Mouse (Mus musculus): ENCODE measurements at regions not wholly inside any gene's neighbourhood (a gene's known extent, or its start where the extent isn't known, plus 50 kb on each side); places are given as distances from the start of the nearest gene placed in this dataset.
A peak's percentile ranks its signal among the peaks of the same experiment; 100 is the strongest.

DNA sequence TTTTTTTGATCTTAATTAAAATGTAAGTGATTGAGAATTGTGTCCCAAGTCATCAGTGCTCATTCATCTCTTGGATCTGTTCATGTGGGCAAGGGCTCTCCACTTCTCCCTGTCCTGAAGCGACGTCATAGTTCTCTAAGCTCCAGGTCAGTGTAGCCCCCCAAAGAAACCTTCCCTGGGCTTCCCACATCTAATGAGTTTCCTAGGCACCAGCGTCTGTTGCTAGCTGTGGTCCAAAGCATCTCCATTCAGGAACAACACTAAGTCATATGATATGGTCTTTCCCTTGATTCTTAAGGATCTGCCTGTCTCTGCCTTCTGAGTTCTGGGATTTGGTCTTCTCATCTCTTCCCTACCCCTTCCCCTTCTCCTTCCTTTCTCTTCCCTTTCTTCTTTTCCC is 66.3 kb upstream of the Sox4 start:
- DNase-seq (ENCODE audit: low read depth): no peak

DNA sequence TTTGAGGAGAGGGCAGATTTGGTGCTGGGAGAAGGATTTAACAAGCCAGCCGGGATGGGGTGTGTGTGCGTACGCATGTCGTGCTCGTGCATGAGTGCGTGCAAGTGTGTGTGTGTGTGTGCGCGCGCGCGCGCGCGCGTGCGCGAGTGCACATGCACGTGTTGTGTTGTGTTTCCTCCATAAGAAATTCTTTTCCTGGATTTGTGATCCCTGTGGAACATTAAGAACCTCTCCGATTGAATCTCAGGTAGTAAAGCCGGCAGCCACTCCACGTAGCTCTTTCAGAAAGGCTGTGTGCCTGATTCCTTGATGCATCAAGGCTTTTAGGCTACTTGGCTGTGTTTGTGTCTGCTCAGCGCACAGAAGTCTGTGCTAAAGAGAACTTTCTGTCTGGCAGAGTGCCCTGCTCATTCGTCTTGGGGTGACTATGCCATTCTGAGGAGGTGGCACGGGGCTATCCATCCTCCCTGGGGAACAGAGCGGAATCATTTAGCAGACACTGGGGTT is 62.7 kb upstream of the Sox4 start:
- DNase-seq (ENCODE audit: low read depth): no peak

DNA sequence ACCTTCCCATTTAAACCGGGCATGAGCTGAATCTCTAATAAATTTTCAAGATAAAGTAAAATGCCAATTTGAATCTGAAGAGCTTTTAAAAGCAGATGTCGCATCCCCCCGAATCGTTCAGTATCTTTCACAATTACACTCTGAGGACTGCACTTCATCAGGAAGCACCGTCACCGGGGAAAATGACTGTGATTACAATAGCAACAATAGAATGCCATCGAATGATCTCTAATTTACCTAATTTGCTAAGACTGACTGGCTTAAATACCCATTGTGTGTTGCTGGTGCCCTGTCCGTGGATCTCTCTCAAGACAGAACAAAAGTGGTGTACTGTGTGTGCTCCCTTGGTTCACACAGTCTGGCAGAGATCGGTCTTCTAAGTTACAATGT is 62.1 kb upstream of the Sox4 start:
- DNase-seq (ENCODE audit: low read depth): no peak

DNA sequence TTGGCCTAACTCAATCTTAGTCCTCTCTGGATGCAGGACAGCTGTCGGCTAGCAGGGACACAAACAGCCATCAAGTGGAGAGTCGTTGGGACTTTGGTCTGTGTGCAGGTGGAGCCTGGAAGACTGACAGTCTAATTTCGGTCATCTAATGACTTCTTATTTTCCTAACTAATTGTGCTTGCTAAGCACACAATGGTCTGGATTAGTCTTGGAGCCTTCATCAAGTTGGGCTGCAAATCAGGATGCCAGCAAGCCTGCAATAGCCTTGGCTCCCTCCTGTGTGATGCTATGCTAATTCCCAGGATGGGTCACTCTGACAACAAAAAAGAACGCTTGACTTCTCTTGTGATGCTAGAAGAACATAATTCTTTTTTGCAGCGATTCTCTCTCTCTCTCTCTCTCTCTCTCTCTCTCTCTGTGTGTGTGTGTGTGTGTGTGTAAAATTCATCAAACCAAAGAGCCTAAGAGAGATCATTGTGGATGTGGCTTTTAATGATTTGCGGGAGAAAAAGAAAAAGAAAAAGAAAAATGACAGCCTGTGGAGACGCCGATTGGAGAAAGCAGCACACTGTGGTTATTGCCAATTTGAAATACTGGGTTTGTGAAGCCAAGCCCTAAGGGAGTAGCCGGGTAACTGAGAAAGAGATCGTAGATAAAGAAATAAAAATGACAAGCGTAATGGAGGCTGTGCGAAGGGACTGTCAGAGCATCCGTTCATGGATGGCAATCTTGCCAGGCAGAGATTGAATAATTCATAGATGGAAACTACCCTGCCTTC is 61.5 kb upstream of the Sox4 start:
- DNase-seq (ENCODE audit: low read depth): no peak

DNA sequence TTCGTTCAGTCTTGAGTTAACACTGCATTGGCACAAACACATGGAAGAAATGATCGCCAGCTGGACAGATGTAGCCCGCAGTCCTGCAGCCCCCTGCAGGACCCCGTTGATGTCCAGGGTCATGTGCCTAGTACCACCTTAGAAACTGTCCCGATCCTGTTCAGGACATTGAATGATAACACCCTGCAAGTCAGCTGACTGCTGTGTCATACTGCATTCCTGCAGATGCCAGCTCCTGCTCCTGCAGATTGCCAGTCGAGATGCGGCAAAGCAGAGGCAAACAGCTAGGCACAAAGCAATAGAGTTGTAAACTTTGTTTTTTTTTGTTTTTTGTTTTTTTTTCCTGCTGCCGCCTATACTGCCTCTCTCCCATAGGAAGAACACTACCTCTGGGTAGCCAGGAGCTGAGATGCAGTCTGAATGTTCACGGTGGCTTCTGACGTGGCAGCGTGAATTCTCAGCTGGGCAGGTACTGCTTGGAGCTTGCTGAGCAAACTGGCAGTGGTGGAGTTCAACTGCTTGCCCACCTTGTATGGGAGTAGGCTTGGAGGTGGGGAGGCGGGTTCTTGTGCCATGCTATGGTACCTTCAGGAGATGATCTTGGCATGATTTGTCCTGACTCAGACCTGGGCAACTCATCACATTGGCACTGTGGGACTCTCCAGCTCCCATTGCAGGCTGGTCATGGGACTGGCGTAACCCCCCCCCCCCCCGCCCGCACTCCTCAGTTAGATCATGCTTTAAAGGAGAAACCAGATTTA is 60.7 kb upstream of the Sox4 start:
- no peak for DNase-seq (ENCODE audit: low read depth)

DNA sequence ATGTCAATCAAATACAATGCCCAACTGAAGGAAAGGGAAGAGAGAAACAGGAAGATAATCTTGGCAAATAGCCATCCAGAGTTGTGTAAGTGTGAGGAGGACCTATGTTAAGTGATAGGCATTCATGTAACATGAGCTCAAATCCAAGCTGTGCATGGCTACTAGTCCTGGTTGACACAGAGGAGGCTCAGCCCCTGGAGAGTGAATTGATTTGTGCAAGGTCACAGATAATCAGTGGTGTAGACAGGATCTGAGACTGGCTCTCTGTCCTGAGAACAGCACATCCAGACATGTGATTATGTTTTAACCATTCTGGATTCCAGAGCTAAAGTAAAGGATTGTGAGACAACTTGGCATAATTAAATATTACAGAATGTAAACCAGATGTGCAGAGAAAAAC is 53.0 kb upstream of the Sox4 start:
- DNase-seq (ENCODE audit: low read depth): peak; percentile 63
